Mouse (Mus musculus) frontal cortex, postnatal 10 days (tissue): Measurements from ENCODE around the gene Map3k7.

ENCODE experiments used
- DNase-seq, 2 experiments: peaks; one replicate each; pipeline ENCODE4 v3.0.0; 2022; ENCODE audit warnings: low spot score in 2 of 2, mixed read lengths in 1 of 2

Gene Map3k7

DNA sequence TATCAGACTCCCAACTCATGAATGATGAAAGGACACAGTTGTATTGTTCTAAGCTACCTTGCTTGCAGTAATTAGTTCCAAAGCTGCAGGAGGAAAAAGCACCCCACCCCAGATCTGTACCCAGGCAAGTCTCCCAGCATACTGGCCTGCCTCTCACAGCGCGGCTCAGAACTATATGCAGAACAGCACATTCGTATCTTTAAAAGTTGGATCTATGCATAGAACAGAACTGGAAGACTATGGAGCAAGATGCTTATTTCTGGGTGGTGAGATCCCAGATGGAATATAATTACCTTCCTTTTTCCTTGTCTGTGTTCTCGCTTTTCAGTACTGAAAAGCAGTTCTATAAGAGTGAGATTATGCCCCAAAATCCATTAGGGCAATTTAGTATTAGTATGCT, 96.8 kb downstream of the Map3k7 start:
- no peak for DNase-seq

DNA sequence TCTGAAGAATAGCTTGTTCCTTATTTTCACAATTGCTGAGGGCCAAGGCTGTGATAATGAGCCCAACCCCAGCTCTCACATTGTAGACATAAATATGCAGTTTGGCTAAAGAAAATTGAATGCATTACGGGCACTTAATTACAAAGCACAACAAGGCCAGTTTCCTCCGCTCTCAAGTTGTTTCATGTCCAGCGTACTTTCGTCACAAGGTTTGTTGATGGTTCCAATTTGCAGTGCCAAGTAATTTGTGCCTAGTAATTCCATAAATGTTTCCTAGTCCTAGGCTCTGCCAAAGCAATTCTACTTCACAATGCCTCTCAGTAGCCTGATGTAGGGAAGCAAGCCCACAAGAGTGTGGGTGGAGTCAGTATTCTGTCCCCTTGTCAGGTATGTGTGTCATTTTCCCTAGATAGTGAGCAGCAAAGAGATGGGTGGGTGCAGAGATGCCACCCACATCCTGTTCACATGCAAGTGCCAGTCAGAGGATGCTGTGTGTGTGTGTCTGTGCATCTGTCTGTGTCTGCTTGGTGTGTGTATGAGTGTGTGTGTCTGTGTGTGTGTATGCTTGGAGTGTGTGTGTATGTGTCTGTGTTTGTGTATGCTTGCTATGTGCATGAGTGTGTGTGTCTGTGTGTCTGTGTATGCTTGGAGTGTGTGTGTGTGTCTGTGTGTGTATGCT, 98.6 kb downstream of the Map3k7 start:
- no peak for DNase-seq

GRCm38 (mm10) chr4:32063291-32063690, 99.4 kb downstream of the Map3k7 start:
- no peak for DNase-seq
